ENCODE assay signal across 8 mouse cellular contexts in the genomic region with DNA sequence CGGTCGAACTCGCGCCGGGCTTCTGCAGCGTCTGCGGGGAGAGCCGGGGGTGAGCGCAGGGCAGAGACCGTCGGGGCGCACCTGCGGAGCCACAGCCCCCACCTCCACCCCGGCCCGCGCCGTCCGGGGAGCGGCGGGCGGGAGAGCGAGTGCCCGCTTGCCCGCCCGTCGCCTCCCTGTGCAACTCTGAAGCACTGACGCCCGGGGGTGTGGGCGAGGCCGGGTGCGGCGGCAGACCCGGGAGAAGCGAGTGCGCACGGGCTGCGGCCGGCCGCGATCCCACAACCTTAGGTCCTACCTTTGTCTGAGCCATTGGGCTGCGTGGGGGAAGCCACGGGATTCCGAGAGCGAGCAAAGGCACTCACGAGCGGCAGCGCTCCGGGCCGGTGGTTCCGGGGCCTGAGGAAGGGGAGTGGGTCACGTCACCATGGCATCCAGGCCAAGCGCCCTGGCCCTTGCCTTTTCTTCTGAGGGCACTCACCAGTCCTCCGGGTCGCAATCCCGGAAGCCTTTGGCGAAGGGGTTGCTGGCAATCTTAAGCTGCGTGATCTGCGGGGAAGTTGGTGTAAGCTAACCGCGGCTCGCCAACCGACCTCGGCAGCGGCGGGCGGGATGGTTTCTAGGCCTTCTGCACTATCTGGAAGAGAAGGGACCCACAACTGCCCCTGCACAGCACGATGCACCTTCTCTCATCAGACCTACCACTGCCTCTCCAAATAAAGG. TPM values are rescaled to one million over a fixed set of nuclear protein-coding genes. Genes with fewer than 3 reads are reported as not detected.
DNase-seq lines count a peak whose midpoint lies in the region; ATAC-seq lines count a peak whose summit lies in the region.

No protein-coding gene starts in this region.

- H3K27ac ChIP-seq in heart, embryonic 14.5 days (replicated peaks in 1 of 2; ENCODE audit: control insufficient read depth in 1 of 2, insufficient read depth in 1 of 2, low read depth in 2 of 2, low read length in 2 of 2) = no peak overlapping the region
- no peak overlapping the region for H3K27ac ChIP-seq in hindbrain, embryonic 15.5 days (replicated peaks)
- H3K27ac ChIP-seq in midbrain, embryonic 16.5 days (ENCODE audit: low read length) = no peak overlapping the region

- peak overlapping the region; percentile 33 to 45 for H3K4me3 ChIP-seq in heart, embryonic 14.5 days (ENCODE audit: control insufficient read depth in 1 of 2, insufficient read depth in 1 of 2, low read depth in 1 of 2, low read length in 2 of 2)
- peak overlapping the region; percentile 39 for H3K4me3 ChIP-seq in hindbrain, embryonic 15.5 days
- H3K4me3 ChIP-seq in midbrain, embryonic 16.5 days (ENCODE audit: low read depth, low read length) = peak overlapping the region; percentile 38

- H3K9ac ChIP-seq in heart, embryonic 14.5 days (ENCODE audit: low read length) = no peak overlapping the region
- H3K9ac ChIP-seq in hindbrain, embryonic 15.5 days = no peak overlapping the region
- H3K9ac ChIP-seq in midbrain, embryonic 16.5 days (ENCODE audit: low read depth, low read length) = 0 out of 2 replicates have a peak overlapping the region, but pooled peaks have one; percentile 46

- peak overlapping the region; percentile 68 for H3K4me2 ChIP-seq in heart, embryonic 14.5 days (ENCODE audit: low read length)
- peak overlapping the region; percentile 62 for H3K4me2 ChIP-seq in hindbrain, embryonic 15.5 days
- peak overlapping the region; percentile 55 for H3K4me2 ChIP-seq in midbrain, embryonic 16.5 days (ENCODE audit: low read length)

- peaks cover 97% of the 10 kb centered on the region for H3K27me3 ChIP-seq in heart, embryonic 14.5 days (ENCODE audit: control insufficient read depth, insufficient read depth, low read length)
- H3K27me3 ChIP-seq in hindbrain, embryonic 15.5 days = peaks cover 88% of the 10 kb centered on the region
- peaks cover 73% of the 10 kb centered on the region for H3K27me3 ChIP-seq in midbrain, embryonic 16.5 days (ENCODE audit: control insufficient read depth, insufficient read depth, low read depth, low read length)

- peaks cover 7 to 26% of the 10 kb centered on the region in 2 experiments; a peak in 3 of 4 replicates for H3K4me1 ChIP-seq in heart, embryonic 14.5 days (ENCODE audit: control insufficient read depth in 2 of 2, insufficient read depth in 2 of 2, low read length in 2 of 2)
- H3K4me1 ChIP-seq in hindbrain, embryonic 15.5 days (replicated peaks) = peaks cover 33% of the 10 kb centered on the region
- peaks cover 21% of the 10 kb centered on the region for H3K4me1 ChIP-seq in midbrain, embryonic 16.5 days (ENCODE audit: control insufficient read depth, insufficient read depth, low read length)

- no peak for ATAC-seq in heart, embryonic 14.5 days (ENCODE audit: insufficient number of reproducible peaks, insufficient read depth, low FRiP score, low read depth)
- peak; percentile 7; the same call in 1 of the 2 replicates for ATAC-seq in hindbrain, embryonic 15.5 days (ENCODE audit: low FRiP score, low read depth)
- ATAC-seq in midbrain, embryonic 16.5 days = 0 out of 2 replicates have a peak, but pooled peaks have one; percentile 10

- WGBS in heart, embryonic 14.5 days = 3% methylated on average over 66 of the region's 67 CpGs
- 3% methylated on average over 57 of the region's 67 CpGs for WGBS in hindbrain, embryonic 15.5 days
- WGBS in midbrain, embryonic 16.5 days = 1% methylated on average over 64 of the region's 67 CpGs

- H3K9me3 ChIP-seq in heart, embryonic 14.5 days (ENCODE audit: control insufficient read depth, low read length) = no peaks in the 10 kb centered on the region
- H3K9me3 ChIP-seq in hindbrain, embryonic 15.5 days = no peaks in the 10 kb centered on the region
- H3K9me3 ChIP-seq in midbrain, embryonic 16.5 days (replicated peaks; ENCODE audit: control insufficient read depth, low read length, poor library complexity, severe bottlenecking) = no peaks in the 10 kb centered on the region

- no peak for DNase-seq in heart, adult 8-10 months (ENCODE audit: low spot score)
- peak; percentile 40 for DNase-seq in embryo, embryonic 10.5 days (ENCODE audit: low spot score)
- DNase-seq in right cerebral cortex, adult 2 months (ENCODE audit: low spot score in 2 of 2) = no peak
- DNase-seq in urinary bladder, postnatal 4 days (ENCODE audit: low spot score in 2 of 2) = no peak
- DNase-seq in layer of hippocampus, postnatal 25 days (ENCODE audit: extremely low spot score in 1 of 2, low spot score in 1 of 2) = no peak

- no peaks in the 10 kb centered on the region for H3K36me3 ChIP-seq in heart, embryonic 14.5 days (ENCODE audit: control insufficient read depth, insufficient read depth, low read length)
- H3K36me3 ChIP-seq in hindbrain, embryonic 15.5 days = no peaks in the 10 kb centered on the region
- H3K36me3 ChIP-seq in midbrain, embryonic 16.5 days (ENCODE audit: control insufficient read depth, insufficient read depth, low read length) = no peaks in the 10 kb centered on the region

RNA-seq across cellular contexts. Expression of a gene that starts 7.9 kb away (rescaled TPM):
- 0.20 and 0.80 TPM in 2 replicates for polyA plus RNA-seq in heart, embryonic 14.5 days (2014; fragmentation: Nextera tagmentation; extraction: Ambion mirVana)
- total RNA-seq in heart, adult 8-10 months (2022) = 1 to 10 TPM; 1.0 to 2.0 (median 1.1) TPM
- 1.1 and 1.2 TPM in 2 replicates for polyA plus RNA-seq in hindbrain, embryonic 15.5 days (2015; fragmentation: Nextera tagmentation; extraction: Ambion mirVana)
- 0.33 and 0.66 TPM in 2 replicates for polyA plus RNA-seq in midbrain, embryonic 16.5 days (2015; fragmentation: Nextera tagmentation; extraction: Ambion mirVana)
- under 1 TPM; 0.77 to 0.91 TPM for total RNA-seq in layer of hippocampus, postnatal 25 days (2021)

RNA-seq across cellular contexts. Expression of a gene that starts 39.6 kb away (rescaled TPM):
- 3.4 and 4.5 TPM in 2 replicates for polyA plus RNA-seq in heart, embryonic 14.5 days (2014; fragmentation: Nextera tagmentation; extraction: Ambion mirVana)
- total RNA-seq in heart, adult 8-10 months (2022) = 1 to 10 TPM in 1 of 4 experiments, under 1 TPM in 3; 0.28 to 1.9 (median 0.36) TPM
- polyA plus RNA-seq in hindbrain, embryonic 15.5 days (2015; fragmentation: Nextera tagmentation; extraction: Ambion mirVana) = 11.8 and 14.8 TPM in 2 replicates
- 9.4 and 9.8 TPM in 2 replicates for polyA plus RNA-seq in midbrain, embryonic 16.5 days (2015; fragmentation: Nextera tagmentation; extraction: Ambion mirVana)
- 1 to 10 TPM; 1.2 TPM for total RNA-seq in layer of hippocampus, postnatal 25 days (2021)

RNA-seq across cellular contexts. Expression of a gene that starts 43.6 kb away (rescaled TPM):
- 0.97 and 1.1 TPM in 2 replicates for polyA plus RNA-seq in heart, embryonic 14.5 days (2014; fragmentation: Nextera tagmentation; extraction: Ambion mirVana)
- total RNA-seq in heart, adult 8-10 months (2022) = 1 to 10 TPM in 1 of 4 experiments, under 1 TPM in 3; 0.46 to 2.0 (median 0.66) TPM
- 14.8 and 18.8 TPM in 2 replicates for polyA plus RNA-seq in hindbrain, embryonic 15.5 days (2015; fragmentation: Nextera tagmentation; extraction: Ambion mirVana)
- polyA plus RNA-seq in midbrain, embryonic 16.5 days (2015; fragmentation: Nextera tagmentation; extraction: Ambion mirVana) = 23.3 and 24.6 TPM in 2 replicates
- 100 to 1,000 TPM; 179 to 190 TPM for total RNA-seq in layer of hippocampus, postnatal 25 days (2021)

RNA-seq across cellular contexts. Expression of a gene that starts 47.2 kb away (rescaled TPM):
- polyA plus RNA-seq in heart, embryonic 14.5 days (2014; fragmentation: Nextera tagmentation; extraction: Ambion mirVana) = 5.8 and 7.3 TPM in 2 replicates
- 1 to 10 TPM; 2.2 to 4.1 (median 3.0) TPM for total RNA-seq in heart, adult 8-10 months (2022)
- polyA plus RNA-seq in hindbrain, embryonic 15.5 days (2015; fragmentation: Nextera tagmentation; extraction: Ambion mirVana) = 192 and 212 TPM in 2 replicates
- polyA plus RNA-seq in midbrain, embryonic 16.5 days (2015; fragmentation: Nextera tagmentation; extraction: Ambion mirVana) = 240 and 262 TPM in 2 replicates
- 100 to 1,000 TPM; 600 to 645 TPM for total RNA-seq in layer of hippocampus, postnatal 25 days (2021)
